Mouse (Mus musculus): Measurements from ENCODE around the gene Vpreb1. TPM values are rescaled to one million over a fixed set of nuclear protein-coding genes. Genes with fewer than 3 reads are reported as not detected.

Vpreb1 gene
- polyA plus RNA-seq (2014; fragmentation: Nextera tagmentation; extraction: Ambion mirVana) = 2.9 TPM in 2 replicates

DNA sequence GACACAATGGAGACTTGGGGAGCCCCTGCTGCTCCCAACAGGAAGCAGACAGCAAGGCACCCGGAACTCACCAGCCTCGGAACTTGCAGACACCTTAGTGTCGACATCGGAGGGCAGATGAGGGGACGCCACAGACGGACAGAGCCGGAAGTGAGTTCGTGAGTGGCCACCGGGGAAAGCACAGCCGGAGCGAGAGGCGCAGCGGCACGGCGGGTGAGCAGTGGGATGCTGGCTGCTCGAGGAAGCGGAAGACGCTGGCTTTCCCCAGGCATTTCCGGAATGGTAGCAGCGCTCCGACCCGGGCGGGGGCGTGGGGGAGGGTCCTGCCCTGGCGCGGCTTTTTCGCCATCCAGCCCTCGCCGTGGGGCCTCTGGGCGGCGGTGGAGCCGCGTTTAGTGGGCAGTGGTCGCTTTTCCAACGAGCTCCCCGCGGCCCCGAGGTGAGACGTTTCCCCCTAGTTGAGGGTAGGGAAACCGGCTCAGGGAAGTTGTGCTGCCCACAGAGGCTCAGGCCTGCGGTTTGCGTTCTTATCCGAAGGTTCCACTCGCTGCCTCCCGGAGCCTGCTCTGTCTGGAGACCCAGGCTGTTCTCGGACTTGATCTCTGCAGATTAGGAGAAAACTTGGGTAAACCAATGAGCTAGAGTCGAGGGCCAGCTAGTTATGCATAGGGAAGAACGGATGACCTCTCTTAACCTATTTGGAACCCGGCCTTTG, at the start of gene Vpreb1, which contains the start of gene Top3b:
TSS of gene Vpreb1 (minus strand) at position 227 of the 715 bp plus-strand sequence.
TSS of gene Top3b (plus strand) at position 120 of the 715 bp plus-strand sequence.
- WGBS = under 1% methylated on average over 49 of the region's 49 CpGs
- Histone ChIP-seq H3K9me3 (ENCODE audit: control insufficient read depth, low read depth, low read length) (0 out of 2 replicates have a peak, but pooled peaks cover under 1% of the 10 kb centered on the region), H3K27me3 (ENCODE audit: control insufficient read depth, insufficient read depth, low read length) (no peaks in the 10 kb centered on the region), H3K27ac (ENCODE audit: low read length) (peak within 1 kb of the TSS; percentile 97), H3K4me2 (replicated peaks; ENCODE audit: low read depth, low read length) (peak within 1 kb of the TSS; percentile 76), H3K4me1 (ENCODE audit: control insufficient read depth, insufficient read depth, low read length) (0 out of 2 replicates have a peak, but pooled peaks cover 5% of the 10 kb centered on the region), H3K36me3 (ENCODE audit: control insufficient read depth, insufficient read depth, low read length) (peaks cover 1% of the 10 kb centered on the region; the same call in 1 of the 2 replicates), H3K4me3 (ENCODE audit: low read depth, low read length) (peak within 1 kb of the TSS; percentile 74), H3K9ac (replicated peaks; ENCODE audit: low read depth, low read length) (peak within 1 kb of the TSS; percentile 88)
- peak; percentile 97 for ATAC-seq (ENCODE audit: insufficient number of reproducible peaks, insufficient read depth, low FRiP score, low read depth)

DNA sequence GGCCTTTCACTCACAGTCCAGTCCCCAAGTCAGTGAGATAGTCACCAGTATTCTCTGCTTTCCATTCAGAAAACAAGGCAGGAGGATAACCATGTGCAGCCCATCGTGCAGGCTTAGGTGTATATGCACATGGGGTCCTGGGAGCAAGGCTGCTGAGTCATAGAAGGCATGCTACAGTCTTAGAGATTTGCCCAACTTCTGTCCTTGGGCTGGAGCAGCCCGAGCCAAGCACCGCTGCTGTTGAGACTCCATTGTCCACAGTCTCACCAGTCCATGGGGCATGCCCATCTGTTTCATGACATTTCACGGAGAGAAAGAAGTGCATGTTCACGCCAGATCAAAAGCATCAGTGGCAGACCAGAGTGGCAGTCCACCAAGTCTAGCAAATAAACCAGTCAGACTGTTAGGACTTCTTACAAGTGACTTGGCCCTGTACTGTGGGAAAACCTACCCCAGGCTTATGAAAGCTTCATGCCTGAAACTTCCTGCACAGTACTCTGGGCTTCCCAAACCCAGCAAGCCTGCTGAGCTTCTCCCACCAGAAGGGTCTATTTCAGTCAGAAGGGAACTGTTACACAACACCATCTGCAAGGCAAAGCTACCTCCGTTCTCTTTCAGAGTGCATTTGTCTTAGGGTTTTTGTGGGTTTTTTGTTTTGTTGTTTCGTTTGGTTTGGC, 47.9 kb upstream of the Vpreb1 start:
- no peak overlapping the region for H3K27ac ChIP-seq (ENCODE audit: low read length)
- H3K9ac ChIP-seq (replicated peaks; ENCODE audit: low read depth, low read length) = no peak overlapping the region
- no peaks in the 10 kb centered on the region for H3K9me3 ChIP-seq (ENCODE audit: control insufficient read depth, low read depth, low read length)
- H3K4me1 ChIP-seq (ENCODE audit: control insufficient read depth, insufficient read depth, low read length) = no peaks in the 10 kb centered on the region
- no peaks in the 10 kb centered on the region for H3K27me3 ChIP-seq (ENCODE audit: control insufficient read depth, insufficient read depth, low read length)
- H3K4me3 ChIP-seq (ENCODE audit: low read depth, low read length) = no peak overlapping the region
- WGBS = 92% methylated on average over 7 of the region's 7 CpGs
- ATAC-seq (ENCODE audit: insufficient number of reproducible peaks, insufficient read depth, low FRiP score, low read depth) = no peak
- H3K36me3 ChIP-seq (ENCODE audit: control insufficient read depth, insufficient read depth, low read length) = peaks cover 55% of the 10 kb centered on the region
- no peak overlapping the region for H3K4me2 ChIP-seq (replicated peaks; ENCODE audit: low read depth, low read length)

DNA sequence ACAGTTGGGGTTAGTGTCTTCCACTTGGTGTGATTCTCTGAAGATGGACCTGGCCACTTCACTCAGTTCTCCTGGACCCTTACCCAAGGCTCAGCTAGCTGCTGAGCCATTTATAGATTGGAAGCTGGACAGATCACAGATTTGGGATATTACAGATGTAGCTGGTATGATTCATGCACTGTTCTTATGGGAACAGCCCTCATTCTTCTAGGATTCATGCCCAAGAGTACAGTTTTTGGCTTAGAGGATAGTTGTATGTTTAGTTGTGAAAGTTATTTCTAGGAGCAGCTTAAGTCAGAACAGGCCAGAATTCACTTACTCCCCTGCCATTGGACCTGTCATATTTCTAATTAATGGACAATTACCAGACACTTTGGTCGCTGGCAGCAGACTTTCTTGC, 42.8 kb upstream of the Vpreb1 start:
- no peaks in the 10 kb centered on the region for H3K27me3 ChIP-seq (ENCODE audit: control insufficient read depth, insufficient read depth, low read length)
- H3K9ac ChIP-seq (replicated peaks; ENCODE audit: low read depth, low read length) = no peak overlapping the region
- no peak for ATAC-seq (ENCODE audit: insufficient number of reproducible peaks, insufficient read depth, low FRiP score, low read depth)
- WGBS = 45% methylated on average over 1 of the region's 1 CpGs
- peaks cover 49% of the 10 kb centered on the region for H3K36me3 ChIP-seq (ENCODE audit: control insufficient read depth, insufficient read depth, low read length)
- no peaks in the 10 kb centered on the region for H3K4me1 ChIP-seq (ENCODE audit: control insufficient read depth, insufficient read depth, low read length)
- no peak overlapping the region for H3K4me3 ChIP-seq (ENCODE audit: low read depth, low read length)
- no peaks in the 10 kb centered on the region for H3K9me3 ChIP-seq (ENCODE audit: control insufficient read depth, low read depth, low read length)
- H3K27ac ChIP-seq (ENCODE audit: low read length) = no peak overlapping the region
- no peak overlapping the region for H3K4me2 ChIP-seq (replicated peaks; ENCODE audit: low read depth, low read length)

DNA sequence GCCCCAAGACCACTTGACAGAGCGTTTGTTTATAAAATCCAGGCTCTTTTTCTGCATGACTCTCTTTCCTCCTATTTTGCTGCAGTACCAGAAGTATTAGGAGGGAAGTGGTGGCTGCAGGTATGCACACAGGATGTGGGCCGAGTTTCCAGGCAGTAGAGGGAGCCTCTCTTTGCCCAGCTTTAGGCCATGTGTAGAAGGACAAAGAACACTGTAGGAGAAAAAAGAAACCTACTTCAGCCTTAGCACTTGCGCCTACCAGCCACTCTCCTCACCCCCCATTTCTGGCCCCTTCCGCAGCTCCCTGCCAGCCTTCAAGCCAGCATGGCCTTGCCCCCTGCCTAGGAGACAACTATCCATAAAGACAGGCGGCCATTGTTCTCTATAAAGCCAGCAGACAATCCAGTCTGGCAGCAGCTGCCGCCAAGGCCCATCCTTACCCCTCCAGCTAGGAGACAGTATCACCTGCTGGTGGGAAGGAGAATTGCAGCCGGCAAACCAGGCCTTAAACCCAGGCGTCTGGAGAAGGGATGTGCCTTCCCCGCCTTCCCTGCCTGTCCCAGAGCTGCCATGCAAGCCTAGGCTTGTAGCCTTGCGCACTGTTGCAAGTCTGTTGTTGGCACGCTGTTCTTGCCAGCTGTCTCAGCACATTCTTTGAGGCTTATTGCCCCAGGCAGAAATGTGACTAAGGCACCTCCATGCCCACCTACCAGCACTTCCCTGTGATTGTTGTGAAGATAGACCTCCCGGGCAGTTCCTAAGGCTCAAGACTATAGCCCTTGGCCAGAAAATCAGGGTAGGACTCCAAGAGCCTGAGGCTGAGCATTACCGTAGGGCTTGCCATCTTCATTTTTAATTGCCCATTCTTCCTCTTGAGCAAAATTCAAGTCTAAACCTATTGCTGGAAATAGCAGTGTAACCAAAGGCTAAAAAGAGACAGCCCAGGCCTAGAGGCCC, 41.3 kb upstream of the Vpreb1 start:
- WGBS = 43% methylated on average over 13 of the region's 13 CpGs
- peak overlapping the region; percentile 58; the same call in 1 of the 2 replicates for H3K27ac ChIP-seq (ENCODE audit: low read length)
- H3K4me2 ChIP-seq (replicated peaks; ENCODE audit: low read depth, low read length) = no peak overlapping the region
- no peaks in the 10 kb centered on the region for H3K9me3 ChIP-seq (ENCODE audit: control insufficient read depth, low read depth, low read length)
- ATAC-seq (ENCODE audit: insufficient number of reproducible peaks, insufficient read depth, low FRiP score, low read depth) = peak; percentile 79
- H3K9ac ChIP-seq (replicated peaks; ENCODE audit: low read depth, low read length) = no peak overlapping the region
- H3K4me1 ChIP-seq (ENCODE audit: control insufficient read depth, insufficient read depth, low read length) = no peaks in the 10 kb centered on the region
- no peaks in the 10 kb centered on the region for H3K27me3 ChIP-seq (ENCODE audit: control insufficient read depth, insufficient read depth, low read length)
- no peak overlapping the region for H3K4me3 ChIP-seq (ENCODE audit: low read depth, low read length)
- peaks cover 36% of the 10 kb centered on the region for H3K36me3 ChIP-seq (ENCODE audit: control insufficient read depth, insufficient read depth, low read length)

DNA sequence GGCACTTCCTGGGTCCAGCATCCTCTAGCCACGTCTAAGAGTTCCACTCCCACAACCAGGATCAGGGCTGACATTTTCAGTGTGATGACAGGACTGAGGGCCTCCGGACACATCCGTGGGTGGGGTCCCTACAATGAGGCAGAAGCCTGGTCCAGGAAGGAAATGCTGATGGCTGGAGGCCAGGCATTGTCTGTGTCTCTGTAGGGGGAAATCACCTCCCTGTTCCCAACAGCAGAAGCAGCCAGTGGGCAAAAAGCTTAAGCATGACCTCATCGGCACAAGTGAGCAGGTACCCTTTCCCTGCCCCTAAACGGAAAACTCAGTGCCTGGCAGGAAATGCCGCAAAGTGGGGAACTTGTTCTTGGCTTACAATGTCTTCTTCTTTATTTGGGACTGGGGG, 37.2 kb upstream of the Vpreb1 start:
- no peak overlapping the region for H3K4me3 ChIP-seq (ENCODE audit: low read depth, low read length)
- no peaks in the 10 kb centered on the region for H3K9me3 ChIP-seq (ENCODE audit: control insufficient read depth, low read depth, low read length)
- 76% methylated on average over 6 of the region's 6 CpGs for WGBS
- H3K9ac ChIP-seq (replicated peaks; ENCODE audit: low read depth, low read length) = no peak overlapping the region
- H3K27ac ChIP-seq (ENCODE audit: low read length) = no peak overlapping the region
- H3K27me3 ChIP-seq (ENCODE audit: control insufficient read depth, insufficient read depth, low read length) = no peaks in the 10 kb centered on the region
- H3K4me2 ChIP-seq (replicated peaks; ENCODE audit: low read depth, low read length) = no peak overlapping the region
- H3K36me3 ChIP-seq (ENCODE audit: control insufficient read depth, insufficient read depth, low read length) = peaks cover 25% of the 10 kb centered on the region
- H3K4me1 ChIP-seq (ENCODE audit: control insufficient read depth, insufficient read depth, low read length) = no peaks in the 10 kb centered on the region
- no peak for ATAC-seq (ENCODE audit: insufficient number of reproducible peaks, insufficient read depth, low FRiP score, low read depth)

DNA sequence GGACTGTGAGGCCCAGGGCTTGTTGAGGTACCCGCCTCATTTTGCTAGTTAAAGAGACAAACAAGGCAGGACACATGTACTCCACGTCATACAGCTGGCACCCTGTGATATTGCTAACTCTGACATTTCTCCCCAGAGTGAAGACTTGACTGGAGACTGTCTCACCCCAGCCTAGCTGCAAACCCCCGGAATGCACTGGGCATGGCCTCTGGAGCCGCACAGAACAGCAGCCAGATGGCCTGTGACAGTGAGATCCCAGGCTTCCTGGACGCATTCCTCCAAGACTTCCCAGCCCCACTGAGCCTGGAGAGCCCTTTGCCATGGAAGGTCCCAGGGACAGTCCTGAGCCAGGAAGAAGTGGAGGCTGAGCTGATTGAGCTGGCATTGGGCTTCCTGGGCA, 32.5 kb upstream of the Vpreb1 start:
- no peak overlapping the region for H3K9ac ChIP-seq (replicated peaks; ENCODE audit: low read depth, low read length)
- no peaks in the 10 kb centered on the region for H3K9me3 ChIP-seq (ENCODE audit: control insufficient read depth, low read depth, low read length)
- no peak for ATAC-seq (ENCODE audit: insufficient number of reproducible peaks, insufficient read depth, low FRiP score, low read depth)
- no peaks in the 10 kb centered on the region for H3K27me3 ChIP-seq (ENCODE audit: control insufficient read depth, insufficient read depth, low read length)
- WGBS = 84% methylated on average over 5 of the region's 5 CpGs
- no peak overlapping the region for H3K4me3 ChIP-seq (ENCODE audit: low read depth, low read length)
- H3K4me2 ChIP-seq (replicated peaks; ENCODE audit: low read depth, low read length) = no peak overlapping the region
- no peaks in the 10 kb centered on the region for H3K4me1 ChIP-seq (ENCODE audit: control insufficient read depth, insufficient read depth, low read length)
- H3K36me3 ChIP-seq (ENCODE audit: control insufficient read depth, insufficient read depth, low read length) = peaks cover 17% of the 10 kb centered on the region
- H3K27ac ChIP-seq (ENCODE audit: low read length) = no peak overlapping the region

DNA sequence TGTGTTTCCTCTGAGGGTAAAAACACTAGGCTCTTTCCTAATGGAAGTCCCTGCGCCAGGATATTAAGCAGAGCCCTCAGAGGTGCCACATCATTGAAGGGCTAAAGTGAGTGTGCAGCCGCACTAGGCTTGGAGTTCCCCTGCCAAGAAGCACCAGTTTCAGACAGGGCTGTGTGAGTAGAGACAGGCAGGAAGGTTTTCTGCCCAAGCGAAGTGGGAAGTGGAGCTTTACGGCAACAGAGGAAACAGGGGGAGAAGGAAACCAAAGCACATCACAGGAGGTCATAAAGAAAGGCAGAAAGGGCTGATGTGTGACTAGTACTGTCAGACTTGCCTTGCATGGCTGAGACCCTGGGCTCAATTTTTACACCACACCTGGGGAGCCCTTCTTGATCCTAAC, 31.7 kb upstream of the Vpreb1 start:
- no peaks in the 10 kb centered on the region for H3K27me3 ChIP-seq (ENCODE audit: control insufficient read depth, insufficient read depth, low read length)
- H3K4me3 ChIP-seq (ENCODE audit: low read depth, low read length) = no peak overlapping the region
- no peak for ATAC-seq (ENCODE audit: insufficient number of reproducible peaks, insufficient read depth, low FRiP score, low read depth)
- no peak overlapping the region for H3K9ac ChIP-seq (replicated peaks; ENCODE audit: low read depth, low read length)
- no peaks in the 10 kb centered on the region for H3K9me3 ChIP-seq (ENCODE audit: control insufficient read depth, low read depth, low read length)
- peaks cover 2% of the 10 kb centered on the region; the same call in 1 of the 2 replicates for H3K4me1 ChIP-seq (ENCODE audit: control insufficient read depth, insufficient read depth, low read length)
- 77% methylated on average over 4 of the region's 4 CpGs for WGBS
- no peak overlapping the region for H3K27ac ChIP-seq (ENCODE audit: low read length)
- no peak overlapping the region for H3K4me2 ChIP-seq (replicated peaks; ENCODE audit: low read depth, low read length)
- H3K36me3 ChIP-seq (ENCODE audit: control insufficient read depth, insufficient read depth, low read length) = peaks cover 17% of the 10 kb centered on the region

DNA sequence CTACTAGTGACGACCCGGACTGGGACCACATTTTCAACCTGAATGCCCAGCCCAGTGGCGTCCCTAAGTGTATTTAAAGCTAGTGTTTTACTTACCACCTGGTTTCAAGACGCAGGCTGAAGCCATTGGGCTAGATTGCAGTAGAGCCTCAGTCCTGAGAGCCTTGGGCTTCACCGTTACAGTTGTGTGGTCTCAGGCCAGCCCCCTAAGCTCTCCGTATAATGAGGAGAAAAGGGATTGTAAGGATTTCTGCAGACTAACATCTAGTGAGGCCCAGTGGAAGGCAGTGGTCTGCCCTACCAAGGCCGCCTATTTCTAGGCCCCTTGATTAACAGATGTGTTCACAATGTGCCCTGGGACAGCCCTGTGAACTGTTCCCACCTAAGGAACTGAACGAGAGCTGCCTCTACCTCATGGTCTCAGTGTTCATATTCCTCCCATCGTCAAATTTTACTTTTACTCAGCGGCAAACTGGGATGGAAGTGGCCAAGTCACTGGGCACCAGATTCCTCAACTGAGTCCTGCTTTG, 26.5 kb upstream of the Vpreb1 start:
- 25% methylated on average over 10 of the region's 10 CpGs for WGBS
- Histone ChIP-seq H3K27ac (ENCODE audit: low read length) (peak overlapping the region; percentile 58; the same call in 1 of the 2 replicates), H3K4me3 (ENCODE audit: low read depth, low read length) (peak overlapping the region; percentile 59), H3K9me3 (ENCODE audit: control insufficient read depth, low read depth, low read length) (no peaks in the 10 kb centered on the region), H3K4me2 (replicated peaks; ENCODE audit: low read depth, low read length) (peak overlapping the region; percentile 89), H3K36me3 (ENCODE audit: control insufficient read depth, insufficient read depth, low read length) (peaks cover 11% of the 10 kb centered on the region), H3K9ac (replicated peaks; ENCODE audit: low read depth, low read length) (peak overlapping the region; percentile 71), H3K4me1 (ENCODE audit: control insufficient read depth, insufficient read depth, low read length) (peaks cover 6% of the 10 kb centered on the region; the same call in 1 of the 2 replicates), H3K27me3 (ENCODE audit: control insufficient read depth, insufficient read depth, low read length) (no peaks in the 10 kb centered on the region)
- ATAC-seq (ENCODE audit: insufficient number of reproducible peaks, insufficient read depth, low FRiP score, low read depth) = no peak
